Mouse (Mus musculus): ENCODE measurements around the gene Wbp1.

DNA sequence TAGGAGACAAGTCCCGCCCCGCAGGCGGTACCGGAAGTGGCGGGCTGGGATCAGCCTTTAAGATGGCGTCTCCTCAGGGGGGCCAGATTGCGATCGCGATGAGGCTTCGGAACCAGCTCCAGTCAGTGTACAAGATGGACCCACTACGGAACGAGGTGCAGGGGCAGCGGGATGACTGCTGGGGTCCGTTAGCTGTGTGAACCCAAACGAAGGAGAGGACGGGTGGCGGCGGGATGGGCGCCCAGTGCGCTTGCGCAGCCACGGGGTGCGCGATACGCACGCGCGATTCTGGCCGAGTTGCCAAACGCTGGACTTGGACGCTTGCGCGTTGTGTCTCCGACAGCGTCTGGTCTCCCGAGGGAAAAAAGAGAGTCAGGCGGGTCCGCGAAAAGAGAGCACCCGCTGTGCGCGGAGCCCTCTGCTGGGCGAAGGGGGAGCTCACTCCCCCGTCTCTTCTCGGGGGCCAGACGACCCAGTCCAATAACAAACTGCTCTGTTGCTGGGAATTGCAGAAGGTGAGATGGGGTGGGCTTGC lies 43.0 kb downstream of the Wbp1 start:
- no peak for TF ChIP-seq CTCF (IDR thresholded peaks at IDR 0.05; ENCODE audit: borderline replicate concordance, insufficient read depth, low read length)
- peak; percentile 62 for TF ChIP-seq POLR2A (IDR thresholded peaks at IDR 0.05; ENCODE audit: low read depth, low read length)
